Mouse (Mus musculus): Measurements from ENCODE around the gene Zfp213. TPM values are rescaled to one million over a fixed set of nuclear protein-coding genes. Genes with fewer than 3 reads are reported as not detected.

Zfp213 gene
- polyA plus RNA-seq, 1 experiment: 4.3 TPM

GRCm38 (mm10) chr17:23551416-23551815, 12.6 kb downstream of the Zfp213 start:
- TF ChIP-seq CTCF (IDR thresholded peaks at IDR 0.05; ENCODE audit: control insufficient read depth, insufficient read depth, low read length) (no peak), POLR2A (IDR thresholded peaks at IDR 0.05; ENCODE audit: borderline replicate concordance, control insufficient read depth, low read depth, low read length) (no peak)
- Histone ChIP-seq H3K27ac (ENCODE audit: control insufficient read depth, insufficient read depth, low read depth, low read length, poor library complexity) (no peak overlapping the region), H3K4me3 (replicated peaks; ENCODE audit: control insufficient read depth, low read depth, low read length) (no peak overlapping the region), H3K4me1 (ENCODE audit: control insufficient read depth, insufficient read depth, low read length) (no peaks in the 10 kb centered on the region; the same call in 1 of the 2 replicates)

GRCm38 (mm10) chr17:23550856-23551255, 13.2 kb downstream of the Zfp213 start:
- H3K4me3 ChIP-seq (replicated peaks; ENCODE audit: control insufficient read depth, low read depth, low read length): peak overlapping the region; percentile 62
- H3K4me1 ChIP-seq (ENCODE audit: control insufficient read depth, insufficient read depth, low read length): no peaks in the 10 kb centered on the region; the same call in 1 of the 2 replicates
- WGBS: 1% methylated on average over 15 of the region's 15 CpGs
- TF ChIP-seq POLR2A (IDR thresholded peaks at IDR 0.05; ENCODE audit: borderline replicate concordance, control insufficient read depth, low read depth, low read length) (no peak), CTCF (IDR thresholded peaks at IDR 0.05; ENCODE audit: control insufficient read depth, insufficient read depth, low read length) (no peak)
- H3K27ac ChIP-seq (ENCODE audit: control insufficient read depth, insufficient read depth, low read depth, low read length, poor library complexity): no peak overlapping the region

GRCm38 (mm10) chr17:23550188-23550791, 13.7 kb downstream of the Zfp213 start:
- peak overlapping the region; percentile 62 for H3K4me3 ChIP-seq (replicated peaks; ENCODE audit: control insufficient read depth, low read depth, low read length)
- H3K4me1 ChIP-seq (ENCODE audit: control insufficient read depth, insufficient read depth, low read length): no peaks in the 10 kb centered on the region; the same call in 1 of the 2 replicates
- H3K27ac ChIP-seq (ENCODE audit: control insufficient read depth, insufficient read depth, low read depth, low read length, poor library complexity): peak overlapping the region; percentile 0; the same call in 1 of the 2 replicates
- WGBS: under 1% methylated on average over 22 of the region's 22 CpGs
- TF ChIP-seq POLR2A (IDR thresholded peaks at IDR 0.05; ENCODE audit: borderline replicate concordance, control insufficient read depth, low read depth, low read length): no peak
- no peak for TF ChIP-seq CTCF (IDR thresholded peaks at IDR 0.05; ENCODE audit: control insufficient read depth, insufficient read depth, low read length)

- 8% methylated on average over 9 of the region's 9 CpGs for WGBS
- H3K4me1 ChIP-seq (ENCODE audit: control insufficient read depth, insufficient read depth, low read length): no peaks in the 10 kb centered on the region; the same call in 1 of the 2 replicates
- H3K4me3 ChIP-seq (replicated peaks; ENCODE audit: control insufficient read depth, low read depth, low read length): peak overlapping the region; percentile 58
- TF ChIP-seq POLR2A (IDR thresholded peaks at IDR 0.05; ENCODE audit: borderline replicate concordance, control insufficient read depth, low read depth, low read length) (no peak), CTCF (IDR thresholded peaks at IDR 0.05; ENCODE audit: control insufficient read depth, insufficient read depth, low read length) (no peak)
- H3K27ac ChIP-seq (ENCODE audit: control insufficient read depth, insufficient read depth, low read depth, low read length, poor library complexity): no peak overlapping the region
Observed at GRCm38 (mm10) chr17:23549441-23549840, 14.6 kb downstream of the Zfp213 start.

- H3K27ac ChIP-seq (ENCODE audit: control insufficient read depth, insufficient read depth, low read depth, low read length, poor library complexity): no peak overlapping the region
- under 1% methylated on average over 15 of the region's 15 CpGs for WGBS
- peak overlapping the region; percentile 67 for H3K4me3 ChIP-seq (replicated peaks; ENCODE audit: control insufficient read depth, low read depth, low read length)
- no peaks in the 10 kb centered on the region; the same call in 1 of the 2 replicates for H3K4me1 ChIP-seq (ENCODE audit: control insufficient read depth, insufficient read depth, low read length)
- TF ChIP-seq POLR2A (IDR thresholded peaks at IDR 0.05; ENCODE audit: borderline replicate concordance, control insufficient read depth, low read depth, low read length): no peak
- no peak; the same call in 1 of the 2 replicates for TF ChIP-seq CTCF (IDR thresholded peaks at IDR 0.05; ENCODE audit: control insufficient read depth, insufficient read depth, low read length)
Observed at GRCm38 (mm10) chr17:23548615-23549014, 15.4 kb downstream of the Zfp213 start.

GRCm38 (mm10) chr17:23547681-23548443, 16.2 kb downstream of the Zfp213 start:
- TF ChIP-seq CTCF (IDR thresholded peaks at IDR 0.05; ENCODE audit: control insufficient read depth, insufficient read depth, low read length): no peak
- no peak for TF ChIP-seq POLR2A (IDR thresholded peaks at IDR 0.05; ENCODE audit: borderline replicate concordance, control insufficient read depth, low read depth, low read length)
- H3K27ac ChIP-seq (ENCODE audit: control insufficient read depth, insufficient read depth, low read depth, low read length, poor library complexity): no peak overlapping the region
- H3K4me3 ChIP-seq (replicated peaks; ENCODE audit: control insufficient read depth, low read depth, low read length): no peak overlapping the region
- 67% methylated on average over 11 of the region's 11 CpGs for WGBS
- H3K4me1 ChIP-seq (ENCODE audit: control insufficient read depth, insufficient read depth, low read length): no peaks in the 10 kb centered on the region; the same call in 1 of the 2 replicates

GRCm38 (mm10) chr17:23546702-23547505, 17.1 kb downstream of the Zfp213 start:
- peak overlapping the region; percentile 85 for H3K4me3 ChIP-seq (replicated peaks; ENCODE audit: control insufficient read depth, low read depth, low read length)
- peak overlapping the region; percentile 52 for H3K27ac ChIP-seq (ENCODE audit: control insufficient read depth, insufficient read depth, low read depth, low read length, poor library complexity)
- TF ChIP-seq POLR2A (IDR thresholded peaks at IDR 0.05; ENCODE audit: borderline replicate concordance, control insufficient read depth, low read depth, low read length): no peak
- no peak for TF ChIP-seq CTCF (IDR thresholded peaks at IDR 0.05; ENCODE audit: control insufficient read depth, insufficient read depth, low read length)
- under 1% methylated on average over 42 of the region's 42 CpGs for WGBS
- no peaks in the 10 kb centered on the region; the same call in 1 of the 2 replicates for H3K4me1 ChIP-seq (ENCODE audit: control insufficient read depth, insufficient read depth, low read length)

- TF ChIP-seq POLR2A (IDR thresholded peaks at IDR 0.05; ENCODE audit: borderline replicate concordance, control insufficient read depth, low read depth, low read length) (no peak), CTCF (IDR thresholded peaks at IDR 0.05; ENCODE audit: control insufficient read depth, insufficient read depth, low read length) (no peak)
- Histone ChIP-seq H3K27ac (ENCODE audit: control insufficient read depth, insufficient read depth, low read depth, low read length, poor library complexity) (no peak overlapping the region), H3K4me3 (replicated peaks; ENCODE audit: control insufficient read depth, low read depth, low read length) (peak overlapping the region; percentile 85), H3K4me1 (ENCODE audit: control insufficient read depth, insufficient read depth, low read length) (no peaks in the 10 kb centered on the region; the same call in 1 of the 2 replicates)
- 2% methylated on average over 20 of the region's 20 CpGs for WGBS
Observed at GRCm38 (mm10) chr17:23546333-23546701, 17.7 kb downstream of the Zfp213 start.
